ENCODE assay signal across 8 mouse cellular contexts in the genomic region with DNA sequence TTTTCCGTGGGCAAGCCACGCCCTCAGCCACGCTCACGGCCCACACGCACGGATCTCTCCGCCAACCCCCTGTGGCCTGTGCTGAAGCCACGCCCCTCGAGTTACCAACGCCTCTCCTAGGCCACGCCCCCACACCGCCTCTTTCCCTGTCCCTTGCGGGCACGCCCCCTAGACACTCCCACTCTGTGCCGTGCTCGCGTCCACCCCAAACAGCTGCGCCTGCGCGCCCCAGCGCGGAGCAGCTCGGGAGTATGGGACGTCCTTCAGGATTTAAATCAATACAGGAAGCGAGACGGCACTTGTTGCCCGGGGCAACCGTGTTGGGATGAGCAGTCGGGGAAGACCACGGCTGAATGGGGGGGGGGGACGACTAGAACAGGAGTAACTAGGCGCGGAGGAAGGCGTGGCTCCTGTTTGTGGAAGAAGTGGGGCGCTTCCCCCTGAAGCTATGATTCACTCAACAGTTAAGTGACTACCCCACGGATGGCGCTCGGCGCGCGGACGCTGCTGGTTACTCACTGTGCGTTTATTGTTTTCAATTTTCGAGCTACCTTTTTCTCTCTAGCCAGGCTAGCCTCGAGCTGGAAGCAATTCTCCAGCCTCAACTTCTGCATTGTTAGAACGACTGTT. TPM values are rescaled to one million over a fixed set of nuclear protein-coding genes. Genes with fewer than 3 reads are reported as not detected.
A peak's percentile ranks its signal among the peaks of the same experiment; 100 is the strongest.
DNase-seq lines count a peak whose midpoint lies in the region; ATAC-seq and TF ChIP-seq lines count a peak whose summit lies in the region.

No protein-coding gene starts in this region.

- peaks cover 69% of the 10 kb centered on the region for H3K4me1 ChIP-seq in E14TG2a.4 (replicated peaks; ENCODE audit: low read depth, low read length)
- peaks cover 32% of the 10 kb centered on the region for H3K4me1 ChIP-seq in forebrain, embryonic 13.5 days
- H3K4me1 ChIP-seq in liver, postnatal 0 days (ENCODE audit: insufficient read depth) = peaks cover 39% of the 10 kb centered on the region
- peaks cover 21% of the 10 kb centered on the region for H3K4me1 ChIP-seq in neural tube, embryonic 14.5 days (ENCODE audit: control insufficient read depth, insufficient read depth, low read length)

- peak; percentile 91 for ATAC-seq in cerebellum, adult (ENCODE audit: insufficient number of reproducible peaks, low FRiP score, low TSS enrichment)
- ATAC-seq in forebrain, embryonic 13.5 days = peak; percentile 97
- peak; percentile 81 for ATAC-seq in liver, postnatal 0 days
- ATAC-seq in neural tube, embryonic 14.5 days (ENCODE audit: low read depth) = peak; percentile 95

- peak overlapping the region; percentile 92 for H3K4me2 ChIP-seq in forebrain, embryonic 13.5 days
- H3K4me2 ChIP-seq in liver, postnatal 0 days (ENCODE audit: low read depth, low read length) = peak overlapping the region; percentile 77
- H3K4me2 ChIP-seq in neural tube, embryonic 14.5 days (ENCODE audit: low read depth, low read length) = peak overlapping the region; percentile 52

- DNase-seq in heart, postnatal 10 days = peak; percentile 100
- peak; percentile 99 for DNase-seq in large intestine, adult 2 months (ENCODE audit: low read depth, low spot score)
- DNase-seq in liver, postnatal 0 days = peak; percentile 100
- peak; percentile 100 for DNase-seq in testis, postnatal 10 days (ENCODE audit: low spot score)

- no peak for TF ChIP-seq EP300 in liver, postnatal 0 days (IDR thresholded peaks at IDR 0.05; ENCODE audit: low read depth)

- intact Hi-C loops in heart, postnatal 10 days (cut with DNase I) = no loop called here

- WGBS in forebrain, embryonic 13.5 days = under 1% methylated on average over 46 of the region's 46 CpGs
- WGBS in large intestine, adult 2 months = under 1% methylated on average over 46 of the region's 46 CpGs
- under 1% methylated on average over 43 of the region's 46 CpGs for WGBS in liver, postnatal 0 days (ENCODE audit: insufficient replicate concordance)
- WGBS in neural tube, embryonic 14.5 days = 1% methylated on average over 46 of the region's 46 CpGs

- H3K9ac ChIP-seq in forebrain, embryonic 13.5 days = peak overlapping the region; percentile 66
- H3K9ac ChIP-seq in liver, postnatal 0 days (replicated peaks) = peak overlapping the region; percentile 64
- H3K9ac ChIP-seq in neural tube, embryonic 14.5 days (replicated peaks; ENCODE audit: low read depth, low read length) = peak overlapping the region; percentile 79

- H3K27ac ChIP-seq in forebrain, embryonic 13.5 days = peak overlapping the region; percentile 69
- H3K27ac ChIP-seq in liver, postnatal 0 days (ENCODE audit: low read depth) = peak overlapping the region; percentile 97
- H3K27ac ChIP-seq in neural tube, embryonic 14.5 days (ENCODE audit: low read depth, low read length) = peak overlapping the region; percentile 79

- H3K36me3 ChIP-seq in E14TG2a.4 (ENCODE audit: insufficient read depth, low read length) = peaks cover 39% of the 10 kb centered on the region
- H3K36me3 ChIP-seq in forebrain, embryonic 13.5 days (ENCODE audit: poor library complexity, severe bottlenecking) = peaks cover 24% of the 10 kb centered on the region
- peaks cover 21% of the 10 kb centered on the region for H3K36me3 ChIP-seq in liver, postnatal 0 days (replicated peaks; ENCODE audit: insufficient read depth, low read length)
- H3K36me3 ChIP-seq in neural tube, embryonic 14.5 days (ENCODE audit: control insufficient read depth, insufficient read depth, low read length) = peaks cover 4% of the 10 kb centered on the region; the same call in 1 of the 2 replicates

- H3K27me3 ChIP-seq in E14TG2a.4 (ENCODE audit: insufficient read depth, low read length) = no peaks in the 10 kb centered on the region
- H3K27me3 ChIP-seq in forebrain, embryonic 13.5 days = no peaks in the 10 kb centered on the region
- no peaks in the 10 kb centered on the region for H3K27me3 ChIP-seq in liver, postnatal 0 days (ENCODE audit: insufficient read depth, low read length)
- H3K27me3 ChIP-seq in neural tube, embryonic 14.5 days (ENCODE audit: control insufficient read depth, insufficient read depth, low read length) = no peaks in the 10 kb centered on the region

- H3K4me3 ChIP-seq in E14TG2a.4 (replicated peaks; ENCODE audit: low read length) = peak overlapping the region; percentile 96
- H3K4me3 ChIP-seq in forebrain, embryonic 13.5 days = peak overlapping the region; percentile 83
- peak overlapping the region; percentile 87 for H3K4me3 ChIP-seq in liver, postnatal 0 days (ENCODE audit: low read depth, low read length)
- peak overlapping the region; percentile 75 for H3K4me3 ChIP-seq in neural tube, embryonic 14.5 days (ENCODE audit: low read depth, low read length)

- H3K9me3 ChIP-seq in E14TG2a.4 (ENCODE audit: low read length) = no peaks in the 10 kb centered on the region
- no peaks in the 10 kb centered on the region for H3K9me3 ChIP-seq in forebrain, embryonic 13.5 days (replicated peaks)
- no peaks in the 10 kb centered on the region for H3K9me3 ChIP-seq in liver, postnatal 0 days (ENCODE audit: low read length)
- no peaks in the 10 kb centered on the region for H3K9me3 ChIP-seq in neural tube, embryonic 14.5 days (ENCODE audit: control insufficient read depth, low read length)

- no peak for TF ChIP-seq CTCF in E14TG2a.4 (conservative IDR thresholded peaks at IDR 0.05; ENCODE audit: low read length)
- peak; percentile 35 for TF ChIP-seq CTCF in liver, postnatal 0 days (IDR thresholded peaks at IDR 0.05; ENCODE audit: low read depth)

RNA-seq across cellular contexts. Expression of a gene that starts 0.4 kb away (rescaled TPM):
- 117 and 128 TPM in 2 replicates for polyA plus RNA-seq in forebrain, embryonic 13.5 days (2015; fragmentation: Nextera tagmentation; extraction: Ambion mirVana)
- total RNA-seq in heart, postnatal 10 days (2021) = 10 to 100 TPM; 39.7 to 41.2 TPM
- polyA plus RNA-seq in large intestine, adult 2 months (2012; rRNA removed) = 81.5 and 85.5 TPM in 2 replicates
- 69.7 and 74.6 TPM in 2 replicates for polyA plus RNA-seq in liver, postnatal 0 days (2015; fragmentation: Nextera tagmentation; extraction: Ambion mirVana)
- 114 and 125 TPM in 2 replicates for polyA plus RNA-seq in neural tube, embryonic 14.5 days (2014; fragmentation: Nextera tagmentation; extraction: Ambion mirVana)

RNA-seq across cellular contexts. Expression of a gene that starts 5.6 kb away (rescaled TPM):
- 76.7 and 87.3 TPM in 2 replicates for polyA plus RNA-seq in forebrain, embryonic 13.5 days (2015; fragmentation: Nextera tagmentation; extraction: Ambion mirVana)
- 10 to 100 TPM; 53.2 to 57.5 TPM for total RNA-seq in heart, postnatal 10 days (2021)
- 48.2 and 60.4 TPM in 2 replicates for polyA plus RNA-seq in large intestine, adult 2 months (2012; rRNA removed)
- polyA plus RNA-seq in liver, postnatal 0 days (2015; fragmentation: Nextera tagmentation; extraction: Ambion mirVana) = 39.3 and 42.1 TPM in 2 replicates
- polyA plus RNA-seq in neural tube, embryonic 14.5 days (2014; fragmentation: Nextera tagmentation; extraction: Ambion mirVana) = 61.0 and 68.0 TPM in 2 replicates

RNA-seq across cellular contexts. Expression of a gene that starts 5.6 kb away (rescaled TPM):
- 4.2 and 5.8 TPM in 2 replicates for polyA plus RNA-seq in forebrain, embryonic 13.5 days (2015; fragmentation: Nextera tagmentation; extraction: Ambion mirVana)
- under 1 TPM; 0.74 to 0.87 TPM for total RNA-seq in heart, postnatal 10 days (2021)
- 3.3 and 3.7 TPM in 2 replicates for polyA plus RNA-seq in large intestine, adult 2 months (2012; rRNA removed)
- 0.40 and 0.70 TPM in 2 replicates for polyA plus RNA-seq in liver, postnatal 0 days (2015; fragmentation: Nextera tagmentation; extraction: Ambion mirVana)
- polyA plus RNA-seq in neural tube, embryonic 14.5 days (2014; fragmentation: Nextera tagmentation; extraction: Ambion mirVana) = 4.3 and 6.3 TPM in 2 replicates

RNA-seq across cellular contexts. Expression of a gene that starts 10.1 kb away (rescaled TPM):
- 2.1 and 2.3 TPM in 2 replicates for polyA plus RNA-seq in forebrain, embryonic 13.5 days (2015; fragmentation: Nextera tagmentation; extraction: Ambion mirVana)
- under 1 TPM; 0.77 to 0.98 TPM for total RNA-seq in heart, postnatal 10 days (2021)
- 0.98 and 4.1 TPM in 2 replicates for polyA plus RNA-seq in large intestine, adult 2 months (2012; rRNA removed)
- not detected in 2 replicates for polyA plus RNA-seq in liver, postnatal 0 days (2015; fragmentation: Nextera tagmentation; extraction: Ambion mirVana)
- polyA plus RNA-seq in neural tube, embryonic 14.5 days (2014; fragmentation: Nextera tagmentation; extraction: Ambion mirVana) = 2.0 and 4.4 TPM in 2 replicates

RNA-seq across cellular contexts. Expression of a gene that starts 13.1 kb away (rescaled TPM):
- 0.44 and 0.45 TPM in 2 replicates for polyA plus RNA-seq in forebrain, embryonic 13.5 days (2015; fragmentation: Nextera tagmentation; extraction: Ambion mirVana)
- 1 to 10 TPM in 1 of 2 experiments, under 1 TPM in 1; 0.42 to 1.1 TPM for total RNA-seq in heart, postnatal 10 days (2021)
- 3.6 and 4.6 TPM in 2 replicates for polyA plus RNA-seq in large intestine, adult 2 months (2012; rRNA removed)
- 0.71 and 0.94 TPM in 2 replicates for polyA plus RNA-seq in liver, postnatal 0 days (2015; fragmentation: Nextera tagmentation; extraction: Ambion mirVana)
- polyA plus RNA-seq in neural tube, embryonic 14.5 days (2014; fragmentation: Nextera tagmentation; extraction: Ambion mirVana) = 0.39 and 0.42 TPM in 2 replicates

Comparison
In these comparisons a context has a peak if more than half of its experiments do, and no peak if none do; other contexts are left out.
1. Peak in every context shown above with its lines: DNase-seq, ATAC-seq, H3K4me3 ChIP-seq and H3K27ac ChIP-seq.